Mouse (Mus musculus): ENCODE data around the gene Gm8764. TPM values are rescaled to one million over a fixed set of nuclear protein-coding genes. Genes with fewer than 3 reads are reported as not detected.

The Gm8764 gene
- polyA plus RNA-seq, 1 experiment from 2014 or later = not detected

DNA sequence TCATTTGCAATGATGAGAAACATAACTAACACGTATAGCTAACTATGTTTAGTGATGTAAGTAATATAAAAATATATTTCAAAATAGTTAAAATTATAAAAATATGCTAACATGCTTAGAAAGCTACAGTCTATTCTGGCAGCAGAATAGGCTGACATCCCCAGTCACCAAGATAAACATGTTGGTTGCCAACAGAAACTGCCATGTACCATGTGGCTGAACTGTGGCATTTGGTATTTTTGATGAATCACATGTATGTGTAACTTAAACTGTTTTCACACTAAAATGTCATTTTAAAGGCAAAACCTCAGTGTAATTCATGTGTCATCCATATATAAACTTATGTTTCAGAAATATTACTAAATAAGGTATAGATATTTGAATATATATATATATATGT is 49.8 kb downstream of the Gm8764 start:
- WGBS = 83% methylated on average over 1 of the region's 1 CpGs
- ATAC-seq (replicated peaks; ENCODE audit: low FRiP score, low read depth) = no peak
- H3K9ac ChIP-seq (ENCODE audit: low read depth, low read length) = no peak overlapping the region

DNA sequence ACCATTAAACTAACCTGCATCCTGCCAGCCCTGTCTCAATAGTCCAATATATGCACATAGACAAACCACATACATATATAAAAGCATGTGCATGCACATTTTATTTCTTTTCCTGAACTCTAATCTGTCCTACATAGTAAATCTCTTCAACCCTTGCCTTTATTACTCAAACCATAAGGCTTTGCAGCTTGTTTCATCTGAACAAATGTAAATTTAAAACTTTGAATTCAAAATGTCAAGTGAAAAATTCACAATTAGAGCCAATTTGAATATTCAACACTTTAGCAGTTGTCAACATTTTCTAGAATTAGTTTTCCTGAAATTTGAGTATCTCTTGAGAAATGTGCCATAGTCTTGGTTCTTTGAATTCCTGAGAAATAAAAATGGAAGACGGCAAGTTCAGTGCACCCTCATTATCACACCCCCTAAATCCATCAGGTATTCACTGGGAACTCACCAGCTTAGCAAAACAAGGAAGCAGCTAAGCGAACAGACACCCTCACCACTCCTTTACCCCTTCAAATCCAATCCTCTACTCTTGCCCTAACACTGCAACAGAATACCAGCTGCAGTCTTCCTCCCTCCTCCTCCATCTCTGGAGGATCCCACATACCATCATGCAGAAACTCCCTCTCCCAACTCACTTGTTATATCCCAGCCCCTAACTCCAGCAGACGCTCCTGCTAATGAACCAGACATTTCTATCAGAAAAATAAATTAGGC is 50.6 kb downstream of the Gm8764 start:
- DNase-seq (ENCODE audit: low spot score) = no peak
- Histone ChIP-seq H3K9me3 (replicated peaks; ENCODE audit: low read length) (no peaks in the 10 kb centered on the region), H3K4me2 (ENCODE audit: low read length) (no peak overlapping the region), H3K27ac (no peak overlapping the region), H3K9ac (ENCODE audit: low read depth, low read length) (no peak overlapping the region), H3K4me3 (replicated peaks; ENCODE audit: low read depth, low read length) (no peak overlapping the region), H3K27me3 (ENCODE audit: insufficient read depth, low read length) (no peaks in the 10 kb centered on the region), H3K4me1 (replicated peaks; ENCODE audit: insufficient read depth, low read length) (no peaks in the 10 kb centered on the region), H3K36me3 (ENCODE audit: insufficient read depth, low read length) (no peaks in the 10 kb centered on the region)
- WGBS = 50% methylated on average over 3 of the region's 3 CpGs
- no peak for ATAC-seq (replicated peaks; ENCODE audit: low FRiP score, low read depth)
- no peak for TF ChIP-seq CTCF (IDR thresholded peaks at IDR 0.05; ENCODE audit: low read depth)

More for the DNA sequence above, 49.8 kb downstream of the Gm8764 start:
- no peak overlapping the region for H3K4me2 ChIP-seq (ENCODE audit: low read length)
- H3K4me1 ChIP-seq (replicated peaks; ENCODE audit: insufficient read depth, low read length) = no peaks in the 10 kb centered on the region
- H3K4me3 ChIP-seq (replicated peaks; ENCODE audit: low read depth, low read length) = no peak overlapping the region
- H3K36me3 ChIP-seq (ENCODE audit: insufficient read depth, low read length) = no peaks in the 10 kb centered on the region
- H3K27me3 ChIP-seq (ENCODE audit: insufficient read depth, low read length) = no peaks in the 10 kb centered on the region
- no peak for DNase-seq (ENCODE audit: low spot score)
- H3K9me3 ChIP-seq (replicated peaks; ENCODE audit: low read length) = no peaks in the 10 kb centered on the region
- no peak for TF ChIP-seq CTCF (IDR thresholded peaks at IDR 0.05; ENCODE audit: low read depth)
- H3K27ac ChIP-seq = no peak overlapping the region

Other genes starting within 250 kb of the Gm8764 start
- gene Gm21293, start 17.0 kb upstream of the Gm8764 start, polyA plus RNA-seq (2015; fragmentation: Nextera tagmentation; extraction: Ambion mirVana) = not detected in 2 replicates
- not detected in 2 replicates for gene Gm6763, start 8.5 kb upstream of the Gm8764 start, polyA plus RNA-seq (2015; fragmentation: Nextera tagmentation; extraction: Ambion mirVana)
- gene Gm21304, start 8.5 kb downstream of the Gm8764 start, polyA plus RNA-seq (2015; fragmentation: Nextera tagmentation; extraction: Ambion mirVana) = not detected in 2 replicates
- not detected in 2 replicates for gene Gm21312, start 17.0 kb downstream of the Gm8764 start, polyA plus RNA-seq (2015; fragmentation: Nextera tagmentation; extraction: Ambion mirVana)
- gene Gm20765, start 25.5 kb downstream of the Gm8764 start, polyA plus RNA-seq (2015; fragmentation: Nextera tagmentation; extraction: Ambion mirVana) = not detected in 2 replicates
- not detected in 2 replicates for gene Gm4340, start 34.0 kb downstream of the Gm8764 start, polyA plus RNA-seq (2015; fragmentation: Nextera tagmentation; extraction: Ambion mirVana)